Mouse (Mus musculus) spleen, postnatal 0 days (tissue): ENCODE results near the gene Zfp39. TPM values are rescaled to one million over a fixed set of nuclear protein-coding genes. Genes with fewer than 3 reads are reported as not detected.

Experiments used
- polyA plus RNA-seq: library from polyadenylated mRNA; unstranded; fragments of >200 nt; fragmentation: Nextera tagmentation; extraction: Ambion mirVana; gene quantifications from 2 replicates; pipeline ENCODE4 v1.2.1, GENCODE M21; 2015

Zfp39 gene
- 6.0 and 6.6 TPM in 2 replicates for polyA plus RNA-seq

GRCm38 (mm10) chr11:58903511-58904409 lies at the start of gene Zfp39:
TSS of gene Zfp39 (minus strand) at chr11:58904225.

GRCm38 (mm10) chr11:58948542-58949479 lies 44.8 kb upstream of the Zfp39 start, which contains the start of gene Hist3h2ba:
TSS of gene Hist3h2ba (plus strand) at chr11:58948920.

GRCm38 (mm10) chr11:58938322-58939087 lies 34.5 kb upstream of the Zfp39 start, which contains the start of gene Rnf187:
TSS of gene Rnf187 (minus strand) at chr11:58938916.

GRCm38 (mm10) chr11:58917745-58918366 lies 13.8 kb upstream of the Zfp39 start, which contains the start of gene Btnl10:
TSS of gene Btnl10 (plus strand) at chr11:58917908.

GRCm38 (mm10) chr11:58867039-58867953 lies 36.7 kb downstream of the Zfp39 start, which contains the start of gene 2810021J22Rik:
TSS of gene 2810021J22Rik (plus strand) at chr11:58867216.

GRCm38 (mm10) chr11:58846919-58847461 lies 57.0 kb downstream of the Zfp39 start, which contains the start of gene Gm12258:
TSS of gene Gm12258 (plus strand) at chr11:58847158.

GRCm38 (mm10) chr11:58838951-58839350 lies 65.1 kb downstream of the Zfp39 start, which contains the start of gene Olfr311:
TSS of gene Olfr311 (plus strand) at chr11:58839251.

Other genes with a start within 250 kb of the Zfp39 start
- gene Olfr322, start 245.4 kb downstream of the Zfp39 start, polyA plus RNA-seq = 0.04 TPM in 2 replicates
- not detected in 2 replicates for gene Olfr320, start 223.1 kb downstream of the Zfp39 start, polyA plus RNA-seq
- gene Olfr319, start 205.1 kb downstream of the Zfp39 start, polyA plus RNA-seq = not detected in 2 replicates
- not detected in 2 replicates for gene Olfr318, start 180.2 kb downstream of the Zfp39 start, polyA plus RNA-seq
- gene Olfr317, start 165.0 kb downstream of the Zfp39 start, polyA plus RNA-seq = not detected in 2 replicates
- not detected in 2 replicates for gene Olfr316, start 151.5 kb downstream of the Zfp39 start, polyA plus RNA-seq
- gene Olfr315, start 131.0 kb downstream of the Zfp39 start, polyA plus RNA-seq = not detected in 2 replicates
- gene Olfr314, start 121.3 kb downstream of the Zfp39 start, polyA plus RNA-seq = not detected in 2 replicates
- gene Fam183b, start 102.3 kb downstream of the Zfp39 start, polyA plus RNA-seq = not detected in 2 replicates
- not detected in 2 replicates for gene Olfr313, start 89.2 kb downstream of the Zfp39 start, polyA plus RNA-seq
- gene Olfr312, start 75.0 kb downstream of the Zfp39 start, polyA plus RNA-seq = not detected in 2 replicates
- not detected in 2 replicates for gene Olfr311, start 65.0 kb downstream of the Zfp39 start, polyA plus RNA-seq
- gene Gm12258, start 57.1 kb downstream of the Zfp39 start, polyA plus RNA-seq = 2.7 and 3.0 TPM in 2 replicates
- 2.2 and 4.1 TPM in 2 replicates for gene 2810021J22Rik, start 37.0 kb downstream of the Zfp39 start, polyA plus RNA-seq
- gene Btnl10, start 13.7 kb upstream of the Zfp39 start, polyA plus RNA-seq = 22.2 and 26.7 TPM in 2 replicates
- gene Rnf187, start 34.7 kb upstream of the Zfp39 start, polyA plus RNA-seq = 175 TPM in 2 replicates
- 14.6 and 17.4 TPM in 2 replicates for gene Hist3h2ba, start 44.7 kb upstream of the Zfp39 start, polyA plus RNA-seq
- 26.0 and 27.0 TPM in 2 replicates for gene Hist3h2a, start 50.5 kb upstream of the Zfp39 start, polyA plus RNA-seq
- 0.08 and 0.17 TPM in 2 replicates for gene Trim17, start 50.5 kb upstream of the Zfp39 start, polyA plus RNA-seq
- gene Trim11, start 73.9 kb upstream of the Zfp39 start, polyA plus RNA-seq = 14.6 and 17.4 TPM in 2 replicates
- gene Obscn, start 232.2 kb upstream of the Zfp39 start, polyA plus RNA-seq = 0.17 and 0.22 TPM in 2 replicates